Mouse (Mus musculus) stomach, embryonic 16.5 days (tissue): Measurements from ENCODE around the gene Ctnnbl1. TPM values are rescaled to one million over a fixed set of nuclear protein-coding genes. Genes with fewer than 3 reads are reported as not detected.

Source experiments
- ATAC-seq: fragments of 200-750 bp; cut with Nextera tagmentation; 2 replicates; pipeline ENCODE4 v1.8.0; 2017; ENCODE audit warnings: moderate number of reproducible peaks, moderate TSS enrichment; ENCODE audit not compliant: insufficient read depth, low FRiP score
- H3K27ac ChIP-seq: fragments of 300-500 bp; sonication (generic); 2 replicates; pipeline ENCODE4 v1.5.1; 2014; ENCODE audit warnings: low read length
- H3K27me3 ChIP-seq: fragments of 300-500 bp; sonication (generic); 2 replicates; pipeline ENCODE4 v1.6.1; 2014; ENCODE audit warnings: low read length, control low read depth, mixed read lengths; ENCODE audit not compliant: control insufficient read depth, insufficient read depth
- H3K36me3 ChIP-seq: fragments of 300-500 bp; sonication (generic); 2 replicates; pipeline ENCODE4 v1.6.1; 2014; ENCODE audit warnings: low read length; ENCODE audit not compliant: control insufficient read depth, insufficient read depth
- H3K4me1 ChIP-seq: fragments of 300-500 bp; sonication (generic); 2 replicates; pipeline ENCODE4 v1.6.1; 2014; ENCODE audit warnings: low read length, control low read depth, mixed read lengths; ENCODE audit not compliant: control insufficient read depth, insufficient read depth
- H3K4me2 ChIP-seq: fragments of 300-500 bp; sonication (generic); 2 replicates; pipeline ENCODE4 v1.6.1; 2014; ENCODE audit warnings: low read depth, low read length, mixed read lengths
- H3K4me3 ChIP-seq: fragments of 300-500 bp; sonication (generic); replicated peaks from 2 replicates; pipeline ENCODE4 v1.5.1; 2014; ENCODE audit warnings: mild to moderate bottlenecking, low read length
- H3K9ac ChIP-seq: fragments of 300-500 bp; sonication (generic); 2 replicates; pipeline ENCODE4 v1.6.1; 2014; ENCODE audit warnings: low read length
- H3K9me3 ChIP-seq: fragments of 300-500 bp; sonication (generic); replicated peaks from 2 replicates; pipeline ENCODE4 v1.6.1; 2016; ENCODE audit warnings: low read length, control low read depth; ENCODE audit not compliant: control insufficient read depth
- WGBS: fragments of 180-500 bp; shearing (Covaris S2); extraction: QIAGEN DNeasy Blood & Tissue Kit; methylation state at CpG from one replicate; pipeline ENCODE4 v1.1.7; 2014; 5-methylcytosine and 5-hydroxymethylcytosine counted together
- polyA plus RNA-seq: library from polyadenylated mRNA; unstranded; fragments of >200 nt; fragmentation: Nextera tagmentation; extraction: Ambion mirVana; gene quantifications from 2 replicates; pipeline ENCODE4 v1.2.1, GENCODE M21; 2015

Ctnnbl1 gene
- polyA plus RNA-seq, 1 experiment from 2014 or later: 43.9 TPM

DNA sequence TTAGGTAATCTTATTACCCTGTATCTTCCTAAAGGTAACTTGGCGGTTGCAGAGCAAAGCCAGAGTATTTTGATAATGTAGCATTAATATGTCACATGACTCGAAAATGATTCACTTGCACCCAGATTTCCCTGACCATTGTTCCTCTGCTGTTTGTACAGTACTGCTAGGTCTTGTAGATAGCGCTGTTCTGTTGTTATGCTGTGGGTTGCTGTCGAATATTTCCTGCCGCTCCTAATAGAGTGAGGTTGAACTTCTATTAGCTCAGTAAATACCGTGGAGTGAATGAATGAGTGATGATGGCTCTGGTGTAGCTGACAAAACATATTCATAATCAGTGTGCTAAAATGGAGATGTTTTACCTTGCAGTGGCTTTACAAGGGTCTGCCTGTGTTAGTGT is 22.5 kb downstream of the Ctnnbl1 start:
- H3K36me3 ChIP-seq: no peaks in the 10 kb centered on the region
- no peak overlapping the region for H3K27ac ChIP-seq
- no peaks in the 10 kb centered on the region for H3K27me3 ChIP-seq
- peak; percentile 62; the same call in 1 of the 2 replicates for ATAC-seq
- no peak overlapping the region for H3K4me3 ChIP-seq
- 59% methylated on average over 6 of the region's 6 CpGs for WGBS
- no peak overlapping the region for H3K9ac ChIP-seq
- no peaks in the 10 kb centered on the region for H3K4me1 ChIP-seq
- H3K4me2 ChIP-seq: no peak overlapping the region
- H3K9me3 ChIP-seq: no peaks in the 10 kb centered on the region

DNA sequence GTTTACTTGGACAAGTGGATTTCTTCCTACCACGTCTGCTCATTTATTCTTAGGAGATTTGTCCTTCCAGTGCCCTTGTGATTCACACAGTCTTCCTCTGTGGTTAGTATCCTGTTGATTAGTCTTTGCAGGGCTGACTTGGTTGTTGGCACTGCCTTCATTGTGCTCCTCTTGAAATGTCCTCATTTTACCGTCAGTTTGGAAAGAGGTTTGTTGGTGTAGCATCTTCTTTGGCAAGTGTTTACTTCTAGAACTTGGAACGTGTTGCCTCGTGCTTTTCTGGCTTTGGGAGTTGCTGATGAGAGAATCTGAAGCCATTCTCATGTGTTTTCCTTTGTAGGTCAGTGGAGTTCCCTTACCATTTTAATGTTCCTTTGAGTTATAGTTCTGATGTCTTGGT is 25.7 kb downstream of the Ctnnbl1 start:
- Histone ChIP-seq H3K9ac (no peak overlapping the region), H3K27ac (no peak overlapping the region), H3K4me1 (no peaks in the 10 kb centered on the region), H3K27me3 (no peaks in the 10 kb centered on the region), H3K4me3 (no peak overlapping the region), H3K36me3 (no peaks in the 10 kb centered on the region), H3K4me2 (no peak overlapping the region), H3K9me3 (no peaks in the 10 kb centered on the region)
- no peak for ATAC-seq
- WGBS: 73% methylated on average over 4 of the region's 4 CpGs

GRCm38 (mm10) chr2:157766591-157766990 is 29.4 kb downstream of the Ctnnbl1 start:
- Histone ChIP-seq H3K9ac (no peak overlapping the region), H3K4me1 (peaks cover 13% of the 10 kb centered on the region; the same call in 1 of the 2 replicates), H3K9me3 (no peaks in the 10 kb centered on the region), H3K36me3 (no peaks in the 10 kb centered on the region), H3K27me3 (no peaks in the 10 kb centered on the region), H3K4me2 (no peak overlapping the region), H3K27ac (no peak overlapping the region), H3K4me3 (no peak overlapping the region)
- ATAC-seq: no peak
- WGBS: 60% methylated on average over 7 of the region's 7 CpGs

GRCm38 (mm10) chr2:157768682-157769429 is 31.7 kb downstream of the Ctnnbl1 start:
- no peaks in the 10 kb centered on the region for H3K36me3 ChIP-seq
- H3K4me1 ChIP-seq: peaks cover 13% of the 10 kb centered on the region; the same call in 1 of the 2 replicates
- 32% methylated on average over 10 of the region's 10 CpGs for whole genome bisulfite sequencing
- no peak overlapping the region for H3K27ac ChIP-seq
- no peaks in the 10 kb centered on the region for H3K9me3 ChIP-seq
- H3K4me2 ChIP-seq: no peak overlapping the region
- no peak overlapping the region for H3K4me3 ChIP-seq
- H3K27me3 ChIP-seq: no peaks in the 10 kb centered on the region
- 0 out of 2 replicates have a peak, but pooled peaks have one; percentile 40 for ATAC-seq
- H3K9ac ChIP-seq: no peak overlapping the region

DNA sequence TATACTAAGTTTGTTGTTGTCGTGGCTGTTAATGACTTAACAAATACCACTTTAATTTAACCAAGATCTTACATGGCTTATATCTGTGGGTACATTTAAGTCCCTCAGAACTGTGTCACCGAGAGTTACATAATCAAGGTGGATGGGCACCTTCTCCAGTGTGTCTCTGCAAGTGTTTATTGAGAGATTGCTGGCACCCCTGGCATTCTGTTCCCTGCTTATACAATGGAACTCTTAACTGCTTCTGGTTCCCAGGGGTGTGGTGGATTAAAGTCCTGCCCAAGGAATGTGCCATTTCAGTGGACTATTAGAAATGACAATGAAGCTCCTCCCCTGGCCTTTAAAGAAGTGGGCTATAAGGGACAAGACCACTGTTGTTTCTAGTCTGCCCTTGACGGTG is 33.6 kb downstream of the Ctnnbl1 start:
- WGBS: 72% methylated on average over 3 of the region's 3 CpGs
- no peaks in the 10 kb centered on the region for H3K36me3 ChIP-seq
- no peak overlapping the region for H3K9ac ChIP-seq
- ATAC-seq: no peak
- H3K9me3 ChIP-seq: no peaks in the 10 kb centered on the region
- H3K27ac ChIP-seq: no peak overlapping the region
- H3K4me3 ChIP-seq: no peak overlapping the region
- no peak overlapping the region for H3K4me2 ChIP-seq
- H3K4me1 ChIP-seq: peaks cover 13% of the 10 kb centered on the region; the same call in 1 of the 2 replicates
- no peaks in the 10 kb centered on the region for H3K27me3 ChIP-seq

DNA sequence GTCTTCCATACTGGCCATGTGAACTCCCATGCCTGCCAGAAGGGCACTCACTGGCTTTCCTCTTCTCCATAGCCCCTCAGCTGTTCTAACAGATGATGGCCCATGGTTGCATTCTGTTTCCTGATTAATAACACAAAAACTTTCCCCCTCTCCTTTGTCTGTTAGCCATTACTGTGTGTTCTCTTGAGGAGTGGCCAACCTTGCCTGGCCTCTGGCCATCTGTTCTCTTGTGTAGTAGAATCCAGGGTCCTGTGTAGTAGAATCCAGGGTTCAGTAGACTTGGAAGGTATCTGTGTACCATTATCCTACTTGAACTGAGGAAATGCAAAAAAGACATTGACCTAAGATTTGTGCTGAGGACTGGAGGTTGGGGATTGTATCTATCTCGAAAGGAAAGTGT is 36.5 kb downstream of the Ctnnbl1 start:
- ATAC-seq: no peak
- Histone ChIP-seq H3K36me3 (no peaks in the 10 kb centered on the region), H3K27ac (no peak overlapping the region), H3K4me3 (no peak overlapping the region), H3K27me3 (no peaks in the 10 kb centered on the region), H3K4me1 (peaks cover 9% of the 10 kb centered on the region; the same call in 1 of the 2 replicates), H3K9me3 (no peaks in the 10 kb centered on the region), H3K4me2 (no peak overlapping the region), H3K9ac (no peak overlapping the region)
- 93% methylated on average over 1 of the region's 1 CpGs for WGBS

- 71% methylated on average over 2 of the region's 2 CpGs for WGBS
- Histone ChIP-seq H3K27me3 (no peaks in the 10 kb centered on the region), H3K4me3 (no peak overlapping the region), H3K9ac (no peak overlapping the region), H3K4me1 (no peaks in the 10 kb centered on the region), H3K27ac (no peak overlapping the region), H3K36me3 (no peaks in the 10 kb centered on the region), H3K9me3 (no peaks in the 10 kb centered on the region), H3K4me2 (no peak overlapping the region)
- ATAC-seq: no peak
Observed at GRCm38 (mm10) chr2:157775957-157776356, 38.8 kb downstream of the Ctnnbl1 start.

GRCm38 (mm10) chr2:157780956-157781355 is 43.8 kb downstream of the Ctnnbl1 start:
- 93% methylated on average over 3 of the region's 3 CpGs for WGBS
- Histone ChIP-seq H3K27me3 (no peaks in the 10 kb centered on the region), H3K36me3 (no peaks in the 10 kb centered on the region), H3K27ac (no peak overlapping the region), H3K4me3 (no peak overlapping the region), H3K9ac (no peak overlapping the region), H3K4me2 (no peak overlapping the region), H3K4me1 (no peaks in the 10 kb centered on the region), H3K9me3 (no peaks in the 10 kb centered on the region)
- no peak for ATAC-seq

DNA sequence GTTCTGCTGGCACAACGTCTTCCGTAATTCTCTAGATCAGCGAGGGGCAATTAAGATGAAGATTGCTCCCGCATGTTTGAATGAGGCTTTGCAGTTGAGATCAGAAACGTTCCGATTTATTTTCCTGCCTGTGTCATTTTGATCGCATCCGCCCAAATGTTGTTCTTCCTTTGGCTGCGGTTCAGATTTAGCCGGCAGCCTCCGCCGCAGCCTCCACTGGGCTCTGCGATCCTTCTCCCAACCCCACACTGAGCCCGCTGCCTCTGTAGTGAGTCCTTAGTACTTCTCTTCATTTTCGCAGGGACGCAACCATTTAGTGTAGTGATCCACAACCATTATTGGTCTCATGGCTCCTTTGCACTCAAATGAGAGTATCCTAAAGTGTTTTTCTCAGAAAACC is 46.0 kb downstream of the Ctnnbl1 start:
- WGBS: 93% methylated on average over 16 of the region's 16 CpGs
- Histone ChIP-seq H3K27ac (no peak overlapping the region), H3K27me3 (no peaks in the 10 kb centered on the region), H3K9me3 (no peaks in the 10 kb centered on the region), H3K4me1 (no peaks in the 10 kb centered on the region), H3K9ac (no peak overlapping the region), H3K4me3 (no peak overlapping the region), H3K36me3 (no peaks in the 10 kb centered on the region), H3K4me2 (no peak overlapping the region)
- ATAC-seq: no peak
